Mouse (Mus musculus) forebrain, embryonic 10.5 days (tissue): Measurements from ENCODE around the gene Ttpal. TPM values are rescaled to one million over a fixed set of nuclear protein-coding genes. Genes with fewer than 3 reads are reported as not detected.

Experiments used
- DNase-seq: peaks from one replicate; pipeline ENCODE4 v3.0.0-alpha.2; 2017; ENCODE audit warnings: low spot score; ENCODE audit errors: extremely low spot score
- H3K27ac ChIP-seq: fragments of 300-500 bp; sonication (generic); 2 replicates; pipeline ENCODE4 v1.5.1; 2016; ENCODE audit warnings: mild to moderate bottlenecking
- H3K27me3 ChIP-seq: fragments of 300-500 bp; sonication (generic); 2 replicates; pipeline ENCODE4 v1.6.1; 2016; ENCODE audit warnings: mild to moderate bottlenecking; ENCODE audit not compliant: poor library complexity, severe bottlenecking
- H3K36me3 ChIP-seq: fragments of 300-500 bp; sonication (generic); replicated peaks from 2 replicates; pipeline ENCODE4 v1.6.1; 2016; ENCODE audit warnings: mild to moderate bottlenecking, moderate library complexity
- H3K4me1 ChIP-seq: fragments of 300-500 bp; sonication (generic); 2 replicates; pipeline ENCODE4 v1.6.1; 2016
- H3K4me3 ChIP-seq: fragments of 300-500 bp; sonication (generic); 2 replicates; pipeline ENCODE4 v1.5.1; 2016; ENCODE audit warnings: mild to moderate bottlenecking, moderate library complexity
- H3K9me3 ChIP-seq: fragments of 300-500 bp; sonication (generic); 2 replicates; pipeline ENCODE4 v1.6.1; 2016; ENCODE audit warnings: mild to moderate bottlenecking, moderate library complexity
- WGBS: fragments of 180-500 bp; shearing (Covaris S2); methylation state at CpG from one replicate; pipeline ENCODE4 v1.1.7; 2016; 5-methylcytosine and 5-hydroxymethylcytosine counted together
- polyA plus RNA-seq: library from polyadenylated mRNA; unstranded; fragments of >200 nt; fragmentation: Nextera tagmentation; extraction: Ambion mirVana; gene quantifications from 2 replicates; pipeline ENCODE4 v1.2.1, GENCODE M21; 2016

Gene Ttpal
- polyA plus RNA-seq, 1 experiment from 2014 or later: 34.5 TPM

- H3K9me3 ChIP-seq: 0 out of 2 replicates have a peak, but pooled peaks cover 3% of the 10 kb centered on the region
- no peak for DNase-seq
- H3K27me3 ChIP-seq: no peaks in the 10 kb centered on the region
- peaks cover 36% of the 10 kb centered on the region for H3K4me1 ChIP-seq
- no peak overlapping the region for H3K27ac ChIP-seq
- WGBS: 82% methylated on average over 5 of the region's 5 CpGs
- H3K36me3 ChIP-seq: peaks cover 14% of the 10 kb centered on the region
- no peak overlapping the region for H3K4me3 ChIP-seq
These were observed 58.1 kb downstream of the Ttpal start for GRCm38 (mm10) chr2:163660103-163660701.

GRCm38 (mm10) chr2:163661371-163661850 lies 59.3 kb downstream of the Ttpal start:
- H3K27ac ChIP-seq: no peak overlapping the region
- peaks cover 25% of the 10 kb centered on the region for H3K36me3 ChIP-seq
- H3K4me3 ChIP-seq: no peak overlapping the region
- H3K9me3 ChIP-seq: 0 out of 2 replicates have a peak, but pooled peaks cover 2% of the 10 kb centered on the region
- 71% methylated on average over 6 of the region's 6 CpGs for WGBS
- no peak for DNase-seq
- H3K4me1 ChIP-seq: peaks cover 36% of the 10 kb centered on the region
- no peaks in the 10 kb centered on the region for H3K27me3 ChIP-seq

- Histone ChIP-seq H3K4me3 (no peak overlapping the region), H3K36me3 (peaks cover 28% of the 10 kb centered on the region), H3K4me1 (peaks cover 36% of the 10 kb centered on the region), H3K9me3 (0 out of 2 replicates have a peak, but pooled peaks cover 2% of the 10 kb centered on the region), H3K27ac (no peak overlapping the region), H3K27me3 (no peaks in the 10 kb centered on the region)
- no peak for DNase-seq
- WGBS: 94% methylated on average over 5 of the region's 5 CpGs
These were observed 60.0 kb downstream of the Ttpal start for GRCm38 (mm10) chr2:163662076-163662475.

- H3K4me1 ChIP-seq: peaks cover 34% of the 10 kb centered on the region
- no peak for DNase-seq
- WGBS: 80% methylated on average over 2 of the region's 2 CpGs
- H3K9me3 ChIP-seq: 0 out of 2 replicates have a peak, but pooled peaks cover 2% of the 10 kb centered on the region
- peaks cover 28% of the 10 kb centered on the region for H3K36me3 ChIP-seq
- no peak overlapping the region for H3K27ac ChIP-seq
- H3K27me3 ChIP-seq: no peaks in the 10 kb centered on the region
- H3K4me3 ChIP-seq: no peak overlapping the region
These were observed 60.6 kb downstream of the Ttpal start for GRCm38 (mm10) chr2:163662698-163663221.

GRCm38 (mm10) chr2:163663930-163664329 lies 61.8 kb downstream of the Ttpal start:
- peaks cover 28% of the 10 kb centered on the region for H3K36me3 ChIP-seq
- H3K27me3 ChIP-seq: no peaks in the 10 kb centered on the region
- H3K4me3 ChIP-seq: no peak overlapping the region
- DNase-seq: no peak
- H3K9me3 ChIP-seq: 0 out of 2 replicates have a peak, but pooled peaks cover 2% of the 10 kb centered on the region
- peaks cover 29% of the 10 kb centered on the region for H3K4me1 ChIP-seq
- WGBS: 78% methylated on average over 3 of the region's 3 CpGs
- H3K27ac ChIP-seq: no peak overlapping the region

- H3K27me3 ChIP-seq: no peaks in the 10 kb centered on the region
- no peaks in the 10 kb centered on the region for H3K4me1 ChIP-seq
- H3K9me3 ChIP-seq: 0 out of 2 replicates have a peak, but pooled peaks cover 2% of the 10 kb centered on the region
- 96% methylated on average over 1 of the region's 1 CpGs for WGBS
- no peak for DNase-seq
- H3K4me3 ChIP-seq: no peak overlapping the region
- H3K36me3 ChIP-seq: peaks cover 29% of the 10 kb centered on the region
- no peak overlapping the region for H3K27ac ChIP-seq
These were observed 64.9 kb downstream of the Ttpal start for GRCm38 (mm10) chr2:163667045-163667444.

Other genes starting within 250 kb of the Ttpal start
- gene Jph2, start 204.3 kb upstream of the Ttpal start, polyA plus RNA-seq: 0.34 and 0.47 TPM in 2 replicates
- gene Oser1, start 177.6 kb upstream of the Ttpal start, polyA plus RNA-seq: 86.8 and 95.5 TPM in 2 replicates
- 10.0 and 11.8 TPM in 2 replicates for gene Gdap1l1, start 163.8 kb upstream of the Ttpal start, polyA plus RNA-seq
- 10.9 and 11.1 TPM in 2 replicates for gene Fitm2, start 129.7 kb upstream of the Ttpal start, polyA plus RNA-seq
- not detected in 2 replicates for gene R3hdml, start 110.0 kb upstream of the Ttpal start, polyA plus RNA-seq
- gene Hnf4a, start 95.5 kb upstream of the Ttpal start, polyA plus RNA-seq: not detected in 2 replicates
- 22.1 and 24.1 TPM in 2 replicates for gene Serinc3, start 42.8 kb downstream of the Ttpal start, polyA plus RNA-seq
- gene Pkig, start 56.1 kb downstream of the Ttpal start, polyA plus RNA-seq: 212 and 215 TPM in 2 replicates
- 13.6 and 13.9 TPM in 2 replicates for gene Ada, start 147.9 kb downstream of the Ttpal start, polyA plus RNA-seq
- 0.29 and 0.34 TPM in 2 replicates for gene Ccn5, start 218.5 kb downstream of the Ttpal start, polyA plus RNA-seq